Comparison of ENCODE assay signal across 16 mouse cellular contexts in genomic region chr16:62433125-62433524, GRCm38 (mm10).
DNase-seq lines count a peak whose midpoint lies in the region; TF ChIP-seq lines count a peak whose summit lies in the region.
"Had no signal": no experiment of that assay in that cellular context is flagged by ENCODE, and none has a peak within 500 bp of the region (broad histone marks: within the 10 kb centered on the region; RNA-seq: fewer than 3 reads in every experiment).

No protein-coding gene starts in this region.

- DNase-seq in layer of hippocampus, adult 11-12 months (ENCODE audit: low spot score): peak; percentile 32
- DNase-seq in layer of hippocampus, adult 9-10 months (ENCODE audit: low spot score): no peak
- DNase-seq in brain, adult 2 months (ENCODE audit: low read depth, low spot score): peak; percentile 78
- DNase-seq in brain, embryonic 14.5 days (ENCODE audit: low read depth): peak; percentile 58
- DNase-seq in right cerebral cortex, postnatal 10 days (ENCODE audit: low spot score in 2 of 2): peak; percentile 44 to 45
- no peak for DNase-seq in thymus, postnatal 14 days
- DNase-seq in spleen, postnatal 36 days (ENCODE audit: low spot score in 2 of 2): no peak
- DNase-seq: adrenal gland, postnatal 10 days; cerebellum, adult 9-10 months; gastrocnemius, postnatal 36 days; heart, adult 2 months; kidney, postnatal 25 days; liver, embryonic 13.5 days; lung, adult 2 months; lung, postnatal 14 days; thymus, adult 2 months had no signal

- TF ChIP-seq POLR2A in brain, embryonic 14.5 days (IDR thresholded peaks at IDR 0.05; ENCODE audit: borderline replicate concordance, extremely low read depth, insufficient read depth, insufficient read length, poor library complexity, severe bottlenecking): no peak

- no peak for TF ChIP-seq CTCF in brain, embryonic 14.5 days (IDR thresholded peaks at IDR 0.05; ENCODE audit: borderline replicate concordance, extremely low read depth, insufficient read depth, insufficient read length)

Comparison
In these comparisons a context has a peak if more than half of its experiments do, and no peak if none do; other contexts are left out.
1. DNase-seq: peak in layer of hippocampus, adult 11-12 months (single experiment), brain, adult 2 months (single experiment), brain, embryonic 14.5 days (single experiment) and right cerebral cortex, postnatal 10 days (2 of 2); none in layer of hippocampus, adult 9-10 months (single experiment), thymus, postnatal 14 days (single experiment) and spleen, postnatal 36 days (0 of 2).